Mouse (Mus musculus) megakaryocyte, embryonic 14.5 days (primary cell): ENCODE data around the gene Itprip.

Experiments used
- FLI1 ChIP-seq: IDR thresholded peaks from 2 replicates; pipeline ENCODE4 v1.6.1; 2012; ENCODE audit warnings: low read length, inconsistent platforms, mixed read lengths
- GATA1 ChIP-seq: IDR thresholded peaks from 3 replicates; pipeline ENCODE4 v1.6.1; 2012; ENCODE audit warnings: mixed read lengths, low read length, inconsistent platforms, borderline replicate concordance

GRCm38 (mm10) chr19:47934636-47935238 is 15.6 kb upstream of the Itprip start:
- TF ChIP-seq GATA1 (no peak), FLI1 (no peak)
